Mouse (Mus musculus): ENCODE results near the gene Atf6b. TPM values are rescaled to one million over a fixed set of nuclear protein-coding genes. Genes with fewer than 3 reads are reported as not detected.

Gene Atf6b
- total RNA-seq, 2 experiments from 2014 or later, result 15.6 to 17.8 TPM

DNA sequence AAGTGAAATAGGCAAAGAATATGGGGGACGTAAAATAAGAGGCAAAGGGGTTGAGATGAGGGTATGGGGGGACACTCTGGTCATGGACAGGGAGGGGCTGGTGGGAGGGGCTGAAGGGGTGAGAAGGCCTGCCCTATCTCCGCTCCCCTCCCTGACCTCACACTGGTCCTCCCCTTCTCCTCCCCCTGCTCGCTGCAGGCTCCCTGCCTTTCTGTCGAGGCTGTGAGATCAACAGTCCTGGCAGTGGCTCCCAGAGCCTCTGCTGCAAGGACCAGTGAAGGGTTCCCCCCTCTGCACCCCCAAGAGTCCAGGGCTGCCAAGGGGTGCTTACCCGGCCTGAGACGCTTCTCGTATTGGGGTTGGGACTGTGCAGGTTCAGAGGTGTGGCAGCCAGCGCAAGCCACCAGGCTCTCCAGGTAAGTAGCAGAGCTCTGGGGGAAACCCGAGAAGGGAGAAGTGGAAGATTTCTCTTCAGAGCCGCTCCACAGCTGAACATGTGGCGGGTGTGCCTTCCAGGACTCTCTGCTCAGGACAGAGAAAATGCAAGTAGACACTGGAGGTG is 13.4 kb downstream of the Atf6b start:
- peak; percentile 59 for DNase-seq (ENCODE audit: low spot score)
- intact Hi-C loops (cut with DNase I), result loop anchor here (2.0 kb wide), 1 partner anchor 20 kb away; no protein-coding TSS in a partner anchor

DNA sequence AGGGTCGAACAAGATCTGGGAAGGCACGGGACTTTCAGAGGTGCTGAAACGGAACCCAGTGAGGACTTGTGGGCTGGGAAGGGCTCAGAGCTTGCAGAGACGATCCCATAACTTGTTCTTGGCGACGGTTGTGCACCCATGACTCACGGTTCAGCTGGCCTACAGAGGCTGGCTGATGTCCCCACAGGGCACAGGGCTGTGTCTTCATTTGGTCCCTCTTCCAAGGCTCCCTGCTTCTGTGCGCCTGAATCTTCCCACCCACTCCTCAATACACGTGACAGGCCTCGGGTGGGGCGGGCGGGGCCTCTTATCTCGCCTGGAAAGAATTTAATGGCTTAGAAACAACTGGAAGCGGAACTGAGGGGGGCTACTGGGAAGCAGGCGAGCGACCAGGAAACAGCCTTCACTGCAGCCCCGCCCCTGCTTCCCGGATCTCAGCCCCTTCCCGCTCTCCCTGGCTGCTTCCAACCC is 14.2 kb downstream of the Atf6b start:
- intact Hi-C loops (cut with DNase I), result loop anchor here (2.0 kb wide), 1 partner anchor 20 kb away; no protein-coding TSS in a partner anchor
- DNase-seq (ENCODE audit: low spot score), result peak; percentile 74

DNA sequence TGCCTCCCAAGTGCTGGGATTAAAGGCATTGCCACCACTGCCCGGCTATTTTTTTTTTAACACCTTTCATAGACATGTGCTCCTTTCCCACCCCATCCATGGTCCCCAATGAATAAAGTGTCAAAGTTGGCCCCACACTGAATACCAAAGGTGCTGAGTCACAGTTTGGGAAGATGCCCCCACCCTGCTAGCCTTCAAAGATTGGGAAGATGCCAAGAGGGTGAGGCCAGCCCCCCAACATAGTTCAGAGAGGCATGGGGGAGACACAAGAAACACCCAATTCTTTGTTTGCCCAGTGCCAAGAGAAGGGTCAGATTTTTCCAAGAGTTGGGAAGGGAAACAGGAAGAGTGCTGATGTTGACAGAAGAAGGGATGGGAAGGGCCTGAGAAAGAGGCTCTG is 15.5 kb downstream of the Atf6b start:
- DNase-seq (ENCODE audit: low spot score), result peak; percentile 29
- intact Hi-C loops (cut with DNase I), result no loop called here

DNA sequence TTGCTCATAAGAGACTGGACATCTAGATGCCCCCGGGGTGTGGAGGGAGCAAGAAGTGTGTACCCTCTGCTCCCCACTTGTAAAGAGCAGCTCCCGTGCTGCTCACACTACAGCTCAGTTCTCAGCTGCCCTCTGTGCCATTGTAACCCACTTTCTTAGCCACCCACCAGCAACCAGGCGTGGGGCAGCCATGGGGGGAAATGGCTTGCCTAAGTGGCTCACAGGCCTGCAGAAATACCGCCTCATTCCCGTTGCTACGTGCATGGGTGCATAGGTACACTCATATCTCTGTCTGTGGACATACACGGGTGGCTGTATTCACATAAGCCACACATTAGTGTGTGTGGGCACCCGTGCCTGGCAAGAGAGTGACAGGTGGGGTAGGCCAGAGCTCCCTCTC is 16.0 kb downstream of the Atf6b start:
- intact Hi-C loops (cut with DNase I), result no loop called here

DNA sequence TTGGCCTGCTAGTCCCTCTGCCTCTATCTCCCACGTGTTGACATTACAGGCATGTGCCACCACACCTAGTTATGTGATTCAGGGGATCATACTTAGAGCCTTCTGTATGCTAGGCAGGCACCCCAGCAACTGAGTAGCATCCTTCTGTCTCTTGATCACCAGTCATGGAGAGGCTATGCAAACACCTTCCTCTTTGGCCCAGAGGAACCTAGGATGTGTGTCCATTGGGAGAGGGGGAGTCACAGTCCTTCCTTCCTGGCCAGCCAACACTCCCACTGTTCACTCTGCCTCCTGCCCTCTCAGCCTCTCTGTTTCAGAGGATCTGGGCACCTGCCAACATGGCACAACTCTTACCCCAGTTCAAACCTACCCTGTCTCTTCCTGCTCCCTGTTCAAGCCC is 16.6 kb downstream of the Atf6b start:
- intact Hi-C loops (cut with DNase I), result no loop called here

More for the DNA sequence above, 16.0 kb downstream of the Atf6b start:
- DNase-seq (ENCODE audit: low spot score), result no peak

DNA sequence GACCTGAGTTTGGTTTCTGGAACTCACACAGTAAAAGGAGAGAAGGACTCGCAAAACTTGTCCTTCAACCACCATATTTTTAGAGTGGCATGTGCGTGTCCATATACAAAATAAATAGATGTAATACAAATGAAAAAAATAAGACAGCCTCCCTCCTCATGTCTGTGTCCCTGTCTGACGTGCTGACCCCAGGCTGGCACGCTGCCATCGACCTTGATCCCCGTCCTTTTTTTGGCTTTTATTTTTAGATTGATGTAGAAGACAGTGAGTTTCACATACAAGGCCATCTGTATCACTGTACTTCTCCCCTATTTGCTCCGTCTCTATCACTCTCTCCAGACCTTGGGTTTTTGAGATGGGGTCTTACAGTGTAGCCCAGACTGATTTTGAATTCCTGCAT is 17.5 kb downstream of the Atf6b start:
- intact Hi-C loops (cut with DNase I), result no loop called here

More for the DNA sequence above, 16.6 kb downstream of the Atf6b start:
- DNase-seq (ENCODE audit: low spot score), result no peak

DNA sequence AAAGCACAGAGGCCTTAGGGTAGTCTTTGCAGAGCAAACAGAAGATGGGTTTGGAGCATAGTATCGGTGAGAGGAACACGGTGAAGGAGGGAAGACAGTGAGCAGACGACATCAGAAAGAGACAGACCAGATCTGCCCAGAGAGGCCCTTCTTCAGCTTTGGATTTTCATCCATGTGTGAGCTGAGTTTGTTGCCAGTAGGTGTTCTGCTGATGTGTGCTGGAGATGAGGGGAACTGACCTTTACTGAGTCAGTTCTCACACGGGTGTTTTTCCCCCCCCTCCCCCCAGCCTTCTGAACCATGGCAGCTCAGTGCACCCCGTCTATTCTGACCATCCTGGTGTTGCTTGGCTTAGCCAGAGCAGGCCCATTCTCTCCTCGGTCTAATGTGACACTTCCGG is 23.3 kb downstream of the Atf6b start, which contains the start of gene Tnxb:
TSS of gene Tnxb (plus strand) at position 301 of the 400 bp plus-strand sequence.
- no peak for DNase-seq (ENCODE audit: low spot score)
- intact Hi-C loops (cut with DNase I), result no loop called here

More for the DNA sequence above, 17.5 kb downstream of the Atf6b start:
- DNase-seq (ENCODE audit: low spot score), result no peak

DNA sequence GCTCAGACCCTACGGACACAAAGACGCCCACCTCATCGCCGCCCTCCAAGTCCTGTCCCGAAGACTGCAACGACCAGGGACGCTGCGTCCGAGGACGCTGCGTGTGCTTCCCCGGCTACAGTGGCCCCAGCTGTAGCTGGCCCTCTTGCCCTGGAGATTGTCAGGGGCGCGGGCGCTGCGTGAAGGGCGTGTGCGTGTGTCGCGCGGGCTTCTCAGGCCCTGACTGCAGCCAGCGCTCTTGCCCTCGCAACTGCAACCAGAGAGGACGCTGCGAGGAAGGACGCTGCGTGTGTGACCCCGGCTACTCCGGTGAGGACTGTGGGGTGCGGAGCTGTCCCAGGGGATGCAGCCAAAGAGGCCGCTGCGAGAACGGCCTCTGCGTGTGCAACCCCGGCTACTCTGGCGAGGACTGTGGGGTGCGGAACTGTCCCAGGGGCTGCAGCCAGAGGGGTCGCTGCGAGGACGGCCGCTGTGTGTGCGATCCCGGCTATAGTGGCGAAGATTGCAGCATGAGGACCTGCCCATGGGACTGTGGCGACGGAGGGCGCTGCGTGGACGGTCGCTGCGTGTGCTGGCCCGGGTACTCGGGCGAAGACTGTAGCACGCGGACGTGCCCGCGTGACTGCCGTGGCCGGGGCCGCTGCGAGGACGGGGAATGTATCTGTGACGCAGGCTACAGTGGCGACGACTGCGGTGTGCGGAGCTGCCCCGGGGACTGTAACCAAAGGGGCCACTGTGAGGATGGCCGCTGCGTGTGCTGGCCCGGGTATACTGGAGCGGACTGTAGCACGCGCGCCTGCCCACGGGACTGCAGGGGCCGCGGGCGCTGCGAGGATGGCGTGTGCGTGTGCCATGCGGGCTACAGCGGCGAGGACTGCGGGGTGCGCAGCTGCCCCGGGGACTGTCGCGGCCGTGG is 24.5 kb downstream of the Atf6b start:
- intact Hi-C loops (cut with DNase I), result no loop called here
- DNase-seq (ENCODE audit: low spot score), result no peak

DNA sequence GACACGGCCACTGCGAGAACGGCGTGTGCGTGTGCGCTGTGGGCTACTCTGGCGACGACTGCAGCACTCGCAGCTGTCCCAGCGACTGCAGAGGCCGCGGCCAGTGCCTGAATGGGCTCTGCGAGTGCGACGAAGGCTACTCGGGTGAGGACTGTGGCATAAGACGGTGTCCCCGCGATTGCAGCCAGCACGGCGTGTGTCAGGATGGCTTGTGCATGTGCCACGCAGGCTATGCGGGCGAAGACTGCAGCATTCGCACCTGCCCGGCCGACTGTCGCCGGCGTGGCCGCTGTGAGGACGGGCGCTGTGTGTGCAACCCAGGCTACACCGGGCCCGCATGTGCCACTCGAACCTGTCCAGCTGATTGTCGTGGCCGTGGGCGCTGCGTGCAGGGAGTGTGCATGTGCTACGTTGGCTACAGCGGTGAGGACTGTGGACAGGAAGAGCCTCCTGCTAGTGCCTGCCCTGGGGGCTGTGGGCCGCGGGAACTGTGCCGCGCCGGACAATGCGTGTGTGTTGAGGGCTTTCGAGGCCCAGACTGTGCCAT is 25.4 kb downstream of the Atf6b start:
- intact Hi-C loops (cut with DNase I), result no loop called here
- DNase-seq (ENCODE audit: low spot score), result no peak

DNA sequence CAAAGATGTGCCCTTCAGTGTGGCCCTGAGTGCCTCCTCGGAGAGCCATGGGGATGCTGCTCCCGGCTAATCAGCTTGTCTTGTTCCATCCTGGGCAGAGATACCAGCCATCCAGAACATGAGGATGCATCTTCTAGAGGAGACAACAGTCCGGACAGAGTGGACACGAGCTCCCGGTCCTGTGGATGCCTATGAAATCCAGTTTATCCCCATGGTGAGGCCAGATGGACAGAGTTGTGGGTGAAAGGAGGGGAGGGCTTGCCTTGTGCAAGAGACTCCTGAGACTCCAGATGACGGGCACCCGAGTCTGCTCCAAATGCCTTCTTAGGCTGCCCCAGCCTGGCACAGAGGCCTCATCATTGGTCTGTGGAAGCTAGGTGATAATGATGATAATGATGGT is 26.2 kb downstream of the Atf6b start:
- no peak for DNase-seq (ENCODE audit: low spot score)
- intact Hi-C loops (cut with DNase I), result no loop called here

DNA sequence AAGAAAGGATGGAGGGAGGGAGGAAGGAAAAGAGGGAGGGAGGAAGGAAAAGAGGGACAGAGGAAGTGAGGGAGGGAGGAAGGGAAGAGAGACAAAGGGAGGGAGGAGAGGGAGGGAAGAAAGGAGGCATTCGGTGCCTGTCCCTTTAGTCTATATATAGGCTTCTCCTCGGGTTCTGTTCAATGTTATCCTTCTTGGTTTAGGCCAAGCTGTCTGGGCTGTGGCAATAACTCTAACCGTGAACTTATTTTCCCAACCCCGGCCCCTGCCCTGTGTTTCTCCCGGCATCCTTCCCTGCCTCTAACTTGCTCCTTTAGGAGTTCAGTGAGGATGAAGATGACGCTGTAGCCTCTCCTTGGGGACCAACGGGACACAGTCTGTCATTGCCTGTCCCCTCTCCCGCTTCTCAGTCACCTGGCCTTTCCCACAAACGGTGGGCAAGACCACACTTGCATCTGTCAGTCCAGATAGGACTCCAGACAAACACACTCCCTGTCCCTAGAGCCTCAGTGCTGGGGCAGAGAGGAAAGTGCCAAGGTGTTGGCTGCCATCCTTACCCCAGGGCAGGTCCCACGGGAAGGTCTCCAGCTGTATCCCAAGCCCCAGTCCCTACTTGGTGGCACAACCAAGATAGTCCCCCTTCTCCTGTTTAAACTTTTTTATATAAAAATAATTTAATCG is 27.7 kb downstream of the Atf6b start:
- no peak for DNase-seq (ENCODE audit: low spot score)
- intact Hi-C loops (cut with DNase I), result no loop called here

DNA sequence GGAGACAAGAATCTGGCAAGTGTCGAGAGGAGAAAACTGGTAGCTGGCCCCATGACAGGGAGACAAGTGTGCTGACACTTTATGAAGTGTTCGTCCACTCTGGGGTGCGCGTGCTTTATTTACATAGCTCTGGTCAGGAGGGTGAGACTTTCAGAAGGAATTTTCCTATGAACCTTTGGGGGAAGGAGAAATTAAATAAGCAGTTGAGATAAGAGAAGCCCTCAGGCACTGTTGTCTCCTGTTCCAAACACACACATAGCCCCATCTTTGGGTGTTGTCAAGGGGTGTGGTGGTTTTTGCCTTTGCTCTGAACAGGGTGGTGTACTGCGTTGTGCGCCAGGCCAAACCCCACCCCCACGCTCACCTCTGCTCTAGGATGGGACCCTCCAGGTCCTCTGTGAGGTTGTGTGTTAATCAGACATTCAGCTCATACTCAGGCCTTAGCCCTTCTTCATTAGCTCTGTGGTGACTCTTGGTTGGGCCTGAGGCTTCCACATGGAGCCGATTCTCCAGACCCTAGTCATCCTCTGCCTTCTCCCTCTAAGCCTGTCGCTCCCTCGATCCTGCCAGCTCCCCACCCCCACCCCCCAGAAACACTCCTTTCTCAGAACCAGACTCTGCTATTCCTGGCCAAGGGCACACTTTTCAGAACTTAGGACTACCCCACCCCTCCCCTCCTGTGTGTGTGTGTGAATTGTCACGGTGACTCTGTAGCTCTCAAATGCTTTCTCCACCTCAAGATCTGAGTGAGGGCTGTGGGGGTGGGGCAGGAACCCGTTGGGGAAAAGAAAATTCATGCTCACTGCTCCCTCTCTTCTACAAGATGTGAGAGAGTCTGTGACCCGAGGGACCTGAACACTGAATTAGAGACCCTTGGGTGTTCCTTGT is 28.5 kb downstream of the Atf6b start:
- DNase-seq (ENCODE audit: low spot score), result no peak
- intact Hi-C loops (cut with DNase I), result no loop called here

DNA sequence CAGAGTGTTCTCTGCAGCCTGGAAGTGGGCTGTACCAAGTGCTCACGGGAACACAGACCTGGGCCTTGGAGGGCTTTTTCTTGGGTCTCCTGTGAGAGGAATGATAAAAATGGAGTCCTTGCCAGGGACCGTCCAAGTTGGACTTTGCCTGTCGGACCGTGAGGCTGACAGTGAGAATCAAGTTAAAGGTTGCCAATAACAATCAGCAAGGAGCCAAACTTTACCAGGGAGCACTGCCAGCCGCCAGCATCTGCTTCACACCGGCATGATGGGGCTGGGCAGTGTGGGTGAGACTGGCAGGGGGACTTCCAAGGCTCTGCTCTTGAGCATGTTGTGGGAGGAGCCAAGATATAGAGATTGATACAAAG is 29.1 kb downstream of the Atf6b start:
- intact Hi-C loops (cut with DNase I), result no loop called here
- DNase-seq (ENCODE audit: low spot score), result no peak

DNA sequence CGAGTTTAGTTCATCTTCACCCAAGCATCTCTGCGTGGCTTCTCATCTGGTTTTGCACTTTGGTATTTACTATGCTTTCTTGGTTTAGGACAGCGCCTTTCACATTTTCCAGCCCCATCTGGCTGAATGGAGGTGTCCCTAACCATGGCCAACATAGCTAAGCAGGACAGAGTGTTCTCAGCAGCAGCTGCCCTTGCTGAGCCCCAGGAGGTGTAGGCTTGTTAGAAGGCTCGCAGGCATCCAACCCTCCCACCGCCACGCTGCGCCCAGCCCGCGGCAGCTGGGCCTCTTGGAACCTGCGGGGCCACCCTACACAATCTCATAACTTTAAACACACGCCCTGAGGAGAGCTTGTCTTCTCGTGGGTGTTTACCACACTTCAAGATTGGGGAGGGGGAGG is 29.7 kb downstream of the Atf6b start:
- intact Hi-C loops (cut with DNase I), result no loop called here
- DNase-seq (ENCODE audit: low spot score), result no peak

DNA sequence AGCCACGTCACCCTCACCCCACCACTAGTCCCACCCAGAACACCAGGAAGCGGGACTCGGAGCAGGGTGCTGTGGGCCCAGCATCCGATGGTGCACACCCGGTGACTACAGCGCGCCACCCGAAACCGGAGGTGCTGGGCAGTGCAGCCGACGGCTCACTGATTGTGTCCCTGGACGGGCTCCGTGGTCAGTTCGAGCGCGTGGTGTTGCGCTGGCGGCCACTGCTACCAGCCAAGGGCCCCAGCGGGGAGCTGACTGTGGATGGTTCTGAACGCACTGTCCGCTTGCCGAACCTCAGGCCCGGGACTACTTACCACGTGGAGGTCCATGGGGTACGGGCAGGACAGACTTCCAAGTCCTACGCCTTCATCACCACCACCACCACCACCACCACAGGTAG is 33.2 kb downstream of the Atf6b start:
- no peak for DNase-seq (ENCODE audit: low spot score)
- intact Hi-C loops (cut with DNase I), result loop anchor here (2.0 kb wide), 1 partner anchor 19 kb away; no protein-coding TSS in a partner anchor

DNA sequence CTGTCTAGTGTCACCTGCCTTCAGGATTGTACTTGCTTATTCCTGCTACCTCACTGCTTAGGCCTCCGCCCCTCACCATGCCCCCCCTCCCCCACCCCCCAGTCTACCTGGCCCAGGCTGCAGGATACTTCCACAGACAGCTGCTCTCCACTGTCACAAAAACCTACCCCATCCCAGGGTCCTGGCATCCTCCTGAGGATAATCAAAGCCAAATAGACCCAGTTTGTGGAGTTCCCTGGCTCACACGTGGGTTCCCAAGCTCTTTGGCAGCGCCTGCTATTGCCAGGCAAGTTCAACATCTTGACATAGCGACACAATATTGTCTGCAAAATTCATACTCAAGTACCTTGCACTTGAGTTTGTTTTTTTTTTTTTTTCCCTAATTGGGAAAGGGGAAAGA is 33.7 kb downstream of the Atf6b start:
- intact Hi-C loops (cut with DNase I), result loop anchor here (2.0 kb wide), 1 partner anchor 20 kb away; no protein-coding TSS in a partner anchor
- no peak for DNase-seq (ENCODE audit: low spot score)

DNA sequence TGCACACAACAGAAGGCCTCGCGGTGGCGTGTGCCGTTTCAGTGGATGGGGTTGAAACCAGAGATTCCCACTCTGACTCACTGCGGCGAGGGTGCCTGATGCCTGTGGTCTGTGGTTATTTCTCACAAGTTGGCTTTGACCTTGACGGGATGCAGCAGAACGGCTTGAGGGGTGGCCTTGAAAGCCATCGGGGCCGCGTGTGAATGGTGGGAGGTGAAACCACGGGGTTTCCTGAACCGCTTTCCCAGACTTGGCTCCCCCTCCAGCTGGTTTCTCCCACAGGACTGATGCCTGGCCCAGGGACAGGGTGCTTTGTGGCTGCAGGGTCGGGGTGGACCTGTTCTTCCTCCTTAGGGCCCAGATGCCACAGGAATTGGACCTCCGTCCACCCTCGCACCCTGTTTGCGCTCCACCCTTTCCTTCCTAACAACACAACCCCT is 34.2 kb downstream of the Atf6b start:
- DNase-seq (ENCODE audit: low spot score), result no peak
- intact Hi-C loops (cut with DNase I), result loop anchor here (2.0 kb wide), 1 partner anchor 20 kb away; no protein-coding TSS in a partner anchor

DNA sequence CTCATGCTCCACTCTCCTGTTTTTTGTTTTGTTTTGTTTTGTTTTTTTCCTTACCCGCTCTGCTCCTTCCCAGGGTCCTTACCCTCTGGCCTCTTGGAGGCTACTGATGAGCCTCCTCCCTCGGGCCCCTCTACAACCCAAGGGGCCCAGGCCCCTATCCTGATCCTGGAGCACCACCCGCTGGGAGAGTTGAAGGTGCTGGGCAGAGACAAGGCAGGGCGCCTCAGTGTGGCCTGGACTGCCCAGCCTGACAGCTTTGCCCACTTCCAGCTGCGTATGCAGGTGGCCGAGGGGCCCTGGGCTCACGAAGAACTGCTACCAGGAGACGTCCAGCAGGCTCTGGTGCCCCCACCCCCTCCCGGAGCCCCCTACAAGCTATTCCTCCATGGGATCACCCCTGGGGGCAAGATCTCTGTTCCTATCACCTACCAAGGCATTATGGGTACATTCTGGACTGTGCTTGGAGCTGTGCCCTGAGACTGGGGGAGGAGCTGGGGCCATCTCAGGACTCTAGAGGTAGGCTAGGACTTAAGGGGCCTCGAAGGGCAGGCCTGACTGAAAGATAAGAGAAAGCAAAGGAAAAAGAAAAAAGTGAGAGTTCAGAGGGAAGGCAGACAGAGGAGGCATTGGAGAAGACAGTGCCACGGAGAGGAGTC is 35.1 kb downstream of the Atf6b start:
- no peak for DNase-seq (ENCODE audit: low spot score)
- intact Hi-C loops (cut with DNase I), result loop anchor here (2.0 kb wide), 1 partner anchor 21 kb away; no protein-coding TSS in a partner anchor

DNA sequence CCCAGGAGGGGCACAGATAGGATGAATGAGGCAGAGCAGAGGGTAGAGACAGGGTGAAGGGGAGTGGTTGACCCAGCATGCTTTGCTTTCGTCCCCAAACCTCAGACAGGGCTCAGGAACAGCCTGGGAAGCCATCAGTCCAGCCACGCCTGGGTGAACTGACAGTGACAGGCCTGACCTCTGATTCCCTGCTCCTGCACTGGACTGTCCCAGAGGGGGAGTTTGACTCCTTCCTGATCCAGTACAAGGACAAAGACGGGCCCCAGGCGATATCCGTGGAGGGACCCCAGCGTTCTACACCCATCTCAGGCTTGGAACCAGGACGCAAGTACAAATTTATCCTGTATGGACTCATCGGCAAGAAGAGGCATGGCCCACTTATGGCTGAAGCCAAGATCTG is 36.2 kb downstream of the Atf6b start:
- intact Hi-C loops (cut with DNase I), result no loop called here
- no peak for DNase-seq (ENCODE audit: low spot score)
